Mouse (Mus musculus) embryonic fibroblast, embryonic 13.5 days (primary cell): ENCODE results near the gene Nelfcd.

ENCODE experiments used
- CTCF ChIP-seq: IDR thresholded peaks from 2 replicates; pipeline ENCODE4 v1.5.1; 2011; ENCODE audit warnings: mild to moderate bottlenecking, control low read depth, low read length, moderate library complexity, borderline replicate concordance; ENCODE audit not compliant: insufficient read depth
- POLR2A ChIP-seq: IDR thresholded peaks from 2 replicates; pipeline ENCODE4 v1.6.1; 2011; ENCODE audit warnings: low read depth, mild to moderate bottlenecking, control low read depth, low read length, moderate library complexity

- TF ChIP-seq POLR2A (no peak), CTCF (no peak)
These were observed 11.3 kb downstream of the Nelfcd start for GRCm38 (mm10) chr2:174426856-174427255.
